Mouse (Mus musculus): ENCODE measurements around the gene Hbq1a. TPM values are rescaled to one million over a fixed set of nuclear protein-coding genes. Genes with fewer than 3 reads are reported as not detected.

The Hbq1a gene
- polyA plus RNA-seq (2014; fragmentation: Illumina TruSeq; extraction: RNeasy Lipid Tissue Mini Kit (QIAGEN cat#74804); ENCODE audit: low read depth, low replicate concordance): not detected

DNA sequence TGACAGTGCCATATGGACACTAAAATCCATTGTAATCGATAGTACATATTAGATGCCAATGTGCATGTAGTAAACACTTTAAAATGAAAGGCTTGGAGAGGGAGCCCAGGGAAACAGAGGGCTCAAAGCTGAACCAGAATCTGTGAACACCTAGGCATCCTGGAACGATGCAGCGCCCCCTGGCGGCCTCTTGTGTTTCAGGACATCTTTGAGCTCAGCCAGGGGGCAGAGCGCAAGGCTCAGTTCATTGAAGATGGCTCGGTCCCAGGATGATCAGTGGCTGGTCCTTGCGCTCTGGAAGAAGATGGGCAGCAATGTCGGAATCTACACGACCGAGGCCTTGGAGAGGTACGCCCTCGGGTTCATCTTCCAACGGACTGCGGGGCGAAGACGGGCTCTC lies at the start of gene Hbq1a:
Gene Hbq1a, plus strand, starts transcription at position 205 of the 400 bp plus-strand sequence.

DNA sequence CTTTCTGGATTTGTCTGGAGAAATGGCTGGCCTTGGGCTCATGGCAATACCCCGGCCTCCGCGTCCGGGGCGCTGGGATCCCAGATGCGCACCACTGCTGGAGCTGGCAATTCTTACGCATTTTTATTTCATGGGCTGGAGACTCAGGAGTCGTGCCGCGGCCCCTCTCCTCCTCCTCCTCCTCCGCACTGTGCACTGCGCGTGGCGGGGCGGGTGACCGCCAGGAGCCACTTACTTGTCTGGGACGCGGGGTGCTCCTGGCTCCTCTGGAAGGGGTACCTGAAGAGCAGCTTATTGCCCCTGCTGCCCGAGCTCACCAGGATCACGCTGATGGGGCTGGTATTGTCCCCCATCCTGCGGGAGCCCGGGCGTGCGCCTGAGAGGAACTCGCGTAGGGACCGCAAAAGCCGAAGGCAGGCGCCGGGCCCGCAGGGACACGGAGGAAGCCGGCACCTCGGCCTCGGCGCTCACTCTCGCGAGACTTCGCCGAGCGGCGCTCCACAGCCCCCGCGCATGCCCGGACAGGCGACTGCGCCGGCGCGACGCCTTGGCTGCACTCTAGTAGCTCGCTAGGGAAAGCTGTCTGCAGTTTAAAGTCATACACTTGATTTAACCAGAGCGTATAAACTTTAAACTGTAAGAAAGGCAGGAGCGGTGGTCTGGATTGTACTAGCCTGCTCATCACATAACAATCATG lies 32.5 kb upstream of the Hbq1a start, which contains the start of gene Nprl3:
Gene Nprl3, minus strand, starts transcription at position 520 of the 697 bp plus-strand sequence.

DNA sequence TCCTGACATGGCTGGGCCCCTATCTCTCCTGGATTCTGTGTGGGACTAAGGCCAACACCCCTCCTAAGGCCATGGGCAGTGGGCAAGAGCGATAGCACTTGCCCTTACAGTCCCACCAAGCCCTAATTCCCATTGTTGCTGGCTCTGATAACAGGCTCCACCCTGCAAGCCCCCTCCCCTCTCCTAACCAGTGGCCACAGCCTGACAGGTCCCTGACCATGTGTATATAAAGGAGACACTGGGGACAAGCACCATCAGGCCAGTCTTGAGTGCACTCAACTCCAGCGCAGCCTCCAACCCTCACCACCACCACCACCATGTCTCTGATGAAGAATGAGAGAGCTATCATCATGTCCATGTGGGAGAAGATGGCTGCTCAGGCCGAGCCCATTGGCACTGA lies 23.5 kb upstream of the Hbq1a start, which contains the start of gene Hba-x:
Gene Hba-x, plus strand, starts transcription at position 54 of the 400 bp plus-strand sequence.

DNA sequence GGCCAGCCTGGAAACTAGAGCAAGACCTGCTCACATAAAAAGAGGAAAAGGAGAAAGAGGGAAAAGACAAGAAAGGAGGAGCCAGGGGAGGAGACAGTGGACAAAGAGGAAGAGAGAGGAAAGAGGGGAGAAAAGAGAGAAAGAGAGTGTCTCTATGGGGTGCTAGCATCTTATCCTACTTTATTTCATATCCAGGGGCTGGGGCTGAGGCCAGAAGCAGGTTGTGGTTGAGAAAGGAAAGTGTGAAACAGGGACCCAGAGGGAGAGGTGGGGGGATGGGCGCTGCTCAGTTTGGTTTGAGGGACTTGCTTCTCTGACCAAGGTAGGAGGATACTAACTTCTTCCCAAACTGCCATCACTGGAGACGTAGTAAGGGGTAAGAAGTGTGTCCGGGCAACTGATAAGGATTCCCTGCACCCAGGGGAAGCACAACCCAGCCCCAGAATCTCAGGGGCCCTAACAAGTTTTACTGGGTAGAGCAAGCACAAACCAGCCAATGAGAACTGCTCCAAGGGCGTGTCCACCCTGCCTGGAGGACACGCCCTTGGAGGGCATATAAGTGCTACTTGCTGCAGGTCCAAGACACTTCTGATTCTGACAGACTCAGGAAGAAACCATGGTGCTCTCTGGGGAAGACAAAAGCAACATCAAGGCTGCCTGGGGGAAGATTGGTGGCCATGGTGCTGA lies 16.6 kb upstream of the Hbq1a start, which contains the start of gene Hba-a1:
Gene Hba-a1, plus strand, starts transcription at position 421 of the 687 bp plus-strand sequence.

DNA sequence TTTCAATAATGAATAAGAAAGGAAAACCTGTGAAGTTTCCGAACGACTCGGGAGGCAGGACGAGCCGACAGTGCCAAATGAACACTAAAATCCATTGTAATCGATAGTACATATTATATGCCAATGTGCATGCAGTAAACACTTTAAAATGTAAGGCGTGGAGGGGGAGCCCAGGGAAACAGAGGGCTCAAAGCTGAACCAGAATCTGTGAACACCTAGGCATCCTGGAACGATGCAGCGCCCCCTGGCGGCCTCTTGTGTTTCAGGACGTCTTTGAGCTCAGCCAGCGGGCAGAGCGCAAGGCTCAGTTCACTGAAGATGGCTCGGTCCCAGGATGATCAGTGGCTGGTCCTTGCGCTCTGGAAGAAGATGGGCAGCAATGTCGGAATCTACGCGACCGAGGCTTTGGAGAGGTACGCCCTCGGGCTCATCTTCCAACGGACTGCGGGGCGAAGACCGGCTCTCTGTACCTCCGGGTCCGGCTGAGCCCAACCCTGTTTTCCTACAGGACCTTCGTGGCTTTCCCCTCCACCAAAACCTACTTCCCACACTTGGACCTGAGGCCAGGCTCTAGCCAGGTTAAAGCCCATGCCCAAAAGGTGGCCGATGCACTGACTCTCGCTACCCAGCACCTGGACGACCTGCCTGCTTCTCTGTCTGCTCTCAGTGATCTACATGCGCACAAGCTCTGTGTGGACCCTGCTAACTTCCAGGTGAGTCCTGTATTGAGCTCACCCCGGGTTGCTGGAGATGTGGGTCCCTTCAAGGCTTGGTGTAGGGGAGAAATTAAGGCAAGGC lies 13.0 kb upstream of the Hbq1a start, which contains the start of gene Hbq1b:
Gene Hbq1b, plus strand, starts transcription at position 271 of the 798 bp plus-strand sequence.

DNA sequence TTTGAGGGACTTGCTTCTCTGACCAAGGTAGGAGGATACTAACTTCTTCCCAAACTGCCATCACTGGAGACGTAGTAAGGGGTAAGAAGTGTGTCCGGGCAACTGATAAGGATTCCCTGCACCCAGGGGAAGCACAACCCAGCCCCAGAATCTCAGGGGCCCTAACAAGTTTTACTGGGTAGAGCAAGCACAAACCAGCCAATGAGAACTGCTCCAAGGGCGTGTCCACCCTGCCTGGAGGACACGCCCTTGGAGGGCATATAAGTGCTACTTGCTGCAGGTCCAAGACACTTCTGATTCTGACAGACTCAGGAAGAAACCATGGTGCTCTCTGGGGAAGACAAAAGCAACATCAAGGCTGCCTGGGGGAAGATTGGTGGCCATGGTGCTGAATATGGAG lies 3.7 kb upstream of the Hbq1a start, which contains the start of gene Hba-a2:
Gene Hba-a2, plus strand, starts transcription at position 287 of the 400 bp plus-strand sequence.

DNA sequence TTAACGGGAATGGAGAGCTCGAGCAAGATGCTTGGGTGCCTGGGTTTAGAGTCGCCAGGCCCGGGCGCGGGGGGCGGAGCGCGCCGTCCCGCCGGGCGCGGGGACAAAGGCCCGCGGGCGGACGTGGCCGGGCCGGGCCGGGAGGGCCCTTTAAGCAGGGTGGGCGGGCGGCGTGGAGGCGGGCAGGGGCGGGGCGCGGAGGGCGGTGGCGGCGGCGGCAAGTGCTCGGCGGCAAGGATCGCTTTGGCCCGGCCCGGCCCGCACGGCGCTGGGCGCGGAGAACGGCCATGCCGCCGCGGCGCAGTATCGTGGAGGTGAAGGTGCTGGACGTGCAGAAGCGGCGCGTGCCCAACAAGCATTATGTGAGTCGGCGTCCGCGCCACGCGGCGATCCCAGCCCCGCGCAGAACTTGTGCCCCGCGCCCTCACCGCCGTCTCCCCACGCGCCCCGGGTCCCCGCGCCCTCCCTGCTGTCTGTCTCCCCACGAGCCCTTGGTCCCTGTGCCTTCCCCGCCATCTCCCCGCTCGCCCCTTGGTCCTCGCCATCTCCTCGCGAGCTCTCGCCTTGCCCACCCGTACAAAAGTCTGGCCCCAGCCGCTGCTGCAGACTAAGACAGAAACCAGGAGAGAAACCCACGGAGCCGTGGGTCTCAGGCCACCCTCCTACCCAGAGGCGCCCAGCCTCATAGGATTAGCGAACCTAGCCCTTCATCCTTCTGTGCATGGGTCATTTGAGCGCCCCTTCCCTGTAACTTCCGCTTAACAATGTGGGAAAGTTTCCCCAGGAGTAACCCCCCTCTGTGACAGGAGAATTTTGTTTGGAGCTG lies 48.0 kb downstream of the Hbq1a start, which contains the start of gene Sh3pxd2b:
Gene Sh3pxd2b, plus strand, starts transcription at position 214 of the 826 bp plus-strand sequence.

Other genes with a start within 250 kb of the Hbq1a start
- gene Il9r, start 99.8 kb upstream of the Hbq1a start, polyA plus RNA-seq (2014; fragmentation: Illumina TruSeq; extraction: RNeasy Lipid Tissue Mini Kit (QIAGEN cat#74804); ENCODE audit: low read depth, low replicate concordance): not detected
- gene Snrnp25, start 94.7 kb upstream of the Hbq1a start, polyA plus RNA-seq (2014; fragmentation: Illumina TruSeq; extraction: RNeasy Lipid Tissue Mini Kit (QIAGEN cat#74804); ENCODE audit: low read depth, low replicate concordance): 2.4 TPM
- 0.23 TPM for gene Rhbdf1, start 77.8 kb upstream of the Hbq1a start, polyA plus RNA-seq (2014; fragmentation: Illumina TruSeq; extraction: RNeasy Lipid Tissue Mini Kit (QIAGEN cat#74804); ENCODE audit: low read depth, low replicate concordance)
- 10.6 TPM for gene Mpg, start 73.6 kb upstream of the Hbq1a start, polyA plus RNA-seq (2014; fragmentation: Illumina TruSeq; extraction: RNeasy Lipid Tissue Mini Kit (QIAGEN cat#74804); ENCODE audit: low read depth, low replicate concordance)
- gene Nprl3, start 32.4 kb upstream of the Hbq1a start, polyA plus RNA-seq (2014; fragmentation: Illumina TruSeq; extraction: RNeasy Lipid Tissue Mini Kit (QIAGEN cat#74804); ENCODE audit: low read depth, low replicate concordance): 13.7 TPM
- gene Hba-x, start 23.7 kb upstream of the Hbq1a start, polyA plus RNA-seq (2014; fragmentation: Illumina TruSeq; extraction: RNeasy Lipid Tissue Mini Kit (QIAGEN cat#74804); ENCODE audit: low read depth, low replicate concordance): not detected
- gene Hba-a1, start 16.6 kb upstream of the Hbq1a start, polyA plus RNA-seq (2014; fragmentation: Illumina TruSeq; extraction: RNeasy Lipid Tissue Mini Kit (QIAGEN cat#74804); ENCODE audit: low read depth, low replicate concordance): not detected
- not detected for gene Hbq1b, start 13.1 kb upstream of the Hbq1a start, polyA plus RNA-seq (2014; fragmentation: Illumina TruSeq; extraction: RNeasy Lipid Tissue Mini Kit (QIAGEN cat#74804); ENCODE audit: low read depth, low replicate concordance)
- 141 TPM for gene Hba-a2, start 3.6 kb upstream of the Hbq1a start, polyA plus RNA-seq (2014; fragmentation: Illumina TruSeq; extraction: RNeasy Lipid Tissue Mini Kit (QIAGEN cat#74804); ENCODE audit: low read depth, low replicate concordance)
- gene Sh3pxd2b, start 47.8 kb downstream of the Hbq1a start, polyA plus RNA-seq (2014; fragmentation: Illumina TruSeq; extraction: RNeasy Lipid Tissue Mini Kit (QIAGEN cat#74804); ENCODE audit: low read depth, low replicate concordance): 1.4 TPM
- 3.8 TPM for gene Ubtd2, start 155.3 kb downstream of the Hbq1a start, polyA plus RNA-seq (2014; fragmentation: Illumina TruSeq; extraction: RNeasy Lipid Tissue Mini Kit (QIAGEN cat#74804); ENCODE audit: low read depth, low replicate concordance)
- 1.8 TPM for gene Efcab9, start 232.0 kb downstream of the Hbq1a start, polyA plus RNA-seq (2014; fragmentation: Illumina TruSeq; extraction: RNeasy Lipid Tissue Mini Kit (QIAGEN cat#74804); ENCODE audit: low read depth, low replicate concordance)
- 1.3 TPM for gene Stk10, start 233.2 kb downstream of the Hbq1a start, polyA plus RNA-seq (2014; fragmentation: Illumina TruSeq; extraction: RNeasy Lipid Tissue Mini Kit (QIAGEN cat#74804); ENCODE audit: low read depth, low replicate concordance)